Mouse (Mus musculus) cerebellum, postnatal 25 days (tissue): ENCODE data around the gene Tbx3.

Experiments
- DNase-seq, 2 experiments: peaks; one replicate each; pipeline ENCODE4 v3.0.0; 2021; ENCODE audit warnings: mixed read lengths in 2 of 2

Gene Tbx3

DNA sequence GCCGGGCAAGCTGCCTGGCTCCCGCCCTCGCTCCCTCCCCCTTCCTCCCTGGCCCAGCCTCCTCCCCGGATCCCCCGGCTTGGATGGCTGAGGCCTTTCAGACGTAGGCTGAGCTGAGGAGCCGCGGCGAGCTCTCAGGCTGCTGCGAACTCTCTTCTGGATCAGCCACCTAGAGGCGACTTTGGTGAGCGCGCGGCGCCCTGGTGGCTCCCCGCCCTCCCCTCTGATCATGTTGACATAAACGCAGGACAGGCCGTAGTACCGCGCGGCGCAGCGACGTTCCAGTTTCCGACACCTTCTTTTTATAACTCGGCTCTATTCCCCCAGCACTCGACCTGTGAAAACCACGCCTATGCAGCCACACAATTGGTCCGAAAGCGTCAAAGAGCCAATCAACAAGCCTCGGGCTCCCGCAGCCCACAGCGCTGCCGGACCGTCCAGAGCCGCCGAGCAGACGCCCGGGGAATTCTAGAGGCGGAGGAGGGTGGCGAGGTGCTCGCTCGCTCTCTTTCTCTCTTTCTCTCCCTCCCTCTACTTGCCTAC lies at the start of gene Tbx3:
Gene Tbx3 (plus strand): TSS at position 104 of the 543 bp plus-strand sequence.
- DNase-seq, result peak; percentile 54 to 68

DNA sequence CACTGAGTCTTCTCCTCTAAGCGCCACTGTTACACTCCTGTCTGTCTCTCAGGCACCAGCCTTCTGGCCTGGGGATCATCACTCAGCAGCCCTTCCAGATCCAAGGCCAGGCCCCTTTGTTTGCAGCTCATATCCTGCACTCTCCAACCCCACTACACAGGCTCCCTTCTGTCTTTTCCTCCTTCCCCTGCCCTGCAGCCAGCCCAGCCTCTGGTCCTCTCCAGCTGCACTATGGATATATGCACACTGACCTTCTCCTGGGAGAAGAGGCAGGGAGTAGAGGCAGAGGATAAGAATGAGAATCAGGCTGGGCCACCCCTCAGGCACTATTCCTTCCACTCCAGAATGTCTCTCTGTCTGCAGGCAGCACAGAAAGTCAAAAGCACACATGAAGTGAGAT lies 48.4 kb upstream of the Tbx3 start:
- DNase-seq, result no peak

DNA sequence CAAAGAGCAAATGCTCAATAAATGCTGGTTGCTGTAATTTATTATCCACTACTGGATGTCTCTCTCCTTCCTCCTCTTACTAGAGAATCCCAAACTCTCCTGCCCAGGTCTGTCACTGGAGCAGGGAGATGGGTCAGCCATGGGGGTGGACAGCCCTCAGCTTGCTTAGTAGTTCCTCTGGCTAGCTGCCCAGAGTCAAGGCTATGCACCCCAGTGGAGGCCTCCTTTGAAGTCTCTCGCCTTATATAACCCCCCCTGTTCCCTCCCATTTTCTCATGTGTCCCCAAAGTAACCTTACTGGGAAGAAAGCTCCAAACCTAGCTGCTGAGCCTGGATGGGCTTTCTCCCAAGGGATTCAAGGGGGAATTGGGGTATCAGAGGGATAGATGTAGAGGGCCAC lies 45.9 kb upstream of the Tbx3 start:
- no peak for DNase-seq

DNA sequence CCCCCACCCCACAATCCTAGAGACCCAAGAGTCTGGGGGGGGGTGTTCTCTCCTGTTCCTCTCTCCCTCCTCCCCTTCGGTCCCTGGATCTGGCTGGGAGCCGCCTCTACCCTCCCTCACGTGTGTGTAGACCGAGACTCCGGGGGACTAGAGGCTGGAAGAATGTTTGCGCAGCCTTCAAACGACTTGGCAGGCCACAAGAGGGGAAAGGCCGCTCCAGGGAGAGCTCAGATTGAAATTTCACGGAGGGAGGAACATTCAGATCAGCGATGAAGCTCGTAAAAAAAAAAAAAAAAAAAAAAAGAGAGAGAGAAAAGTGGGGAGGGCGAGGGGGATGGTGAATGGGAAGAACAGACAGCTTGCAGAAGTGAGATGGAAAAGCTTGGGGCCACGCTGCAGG lies 44.9 kb upstream of the Tbx3 start:
- DNase-seq, result no peak

DNA sequence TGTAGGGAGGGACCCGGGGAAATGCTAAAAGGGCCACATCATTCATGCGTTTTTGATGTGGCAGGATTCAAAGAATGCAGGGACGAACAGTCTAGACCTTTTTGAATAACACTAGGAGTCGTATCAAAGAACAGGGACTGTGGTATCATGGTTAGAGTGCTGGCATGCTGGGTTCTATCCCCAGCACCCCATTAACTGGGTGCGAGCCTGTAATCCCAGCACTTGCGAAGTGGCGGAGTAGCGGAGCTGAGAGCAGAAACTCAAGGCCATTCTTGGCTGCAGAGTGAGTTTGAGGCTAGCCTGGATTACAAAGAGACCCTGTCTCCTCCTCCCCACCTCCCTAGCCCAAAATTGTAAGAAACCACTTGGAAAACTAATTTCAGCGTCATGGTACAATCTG lies 44.3 kb upstream of the Tbx3 start:
- DNase-seq, result no peak

DNA sequence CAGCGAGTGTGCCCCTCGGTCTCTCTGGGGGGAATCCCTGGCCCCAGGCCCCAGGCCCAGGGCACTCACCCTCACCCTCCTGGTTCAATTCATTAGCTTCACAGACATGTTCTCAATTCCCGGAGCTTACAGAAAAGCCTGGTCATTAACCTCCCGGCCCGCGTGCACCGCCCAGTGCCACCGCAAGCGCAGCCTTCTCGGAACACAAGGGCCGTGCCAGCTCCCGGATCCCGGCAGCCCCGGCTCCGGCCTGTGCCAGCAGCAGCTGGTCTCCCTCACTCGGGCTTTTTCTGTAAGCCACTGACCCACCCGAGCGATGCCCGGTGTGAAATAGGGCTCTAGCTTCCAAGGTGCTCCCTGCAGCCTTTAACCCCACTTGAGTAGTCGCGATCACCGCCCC lies 43.8 kb upstream of the Tbx3 start:
- peak; percentile 17 to 30 for DNase-seq

DNA sequence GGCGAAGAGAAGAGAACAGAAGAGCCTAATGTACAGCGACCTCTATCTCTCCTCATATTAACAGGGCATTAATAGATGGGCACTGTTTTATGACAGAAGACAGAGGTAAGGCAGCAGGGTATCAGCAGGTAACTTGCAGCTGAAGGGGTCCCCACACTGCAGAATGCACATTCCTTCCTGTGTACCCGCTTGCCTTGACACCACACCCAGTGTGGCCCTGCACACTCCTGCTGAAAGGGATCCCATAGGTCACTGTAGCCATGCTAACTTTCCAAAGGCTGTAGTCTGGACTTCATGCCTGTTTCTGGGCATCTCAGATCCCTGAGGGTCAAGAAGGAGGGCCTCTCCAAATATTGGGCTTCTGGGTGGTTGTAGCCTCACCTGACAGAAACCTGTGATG lies 42.4 kb upstream of the Tbx3 start:
- DNase-seq, result no peak

DNA sequence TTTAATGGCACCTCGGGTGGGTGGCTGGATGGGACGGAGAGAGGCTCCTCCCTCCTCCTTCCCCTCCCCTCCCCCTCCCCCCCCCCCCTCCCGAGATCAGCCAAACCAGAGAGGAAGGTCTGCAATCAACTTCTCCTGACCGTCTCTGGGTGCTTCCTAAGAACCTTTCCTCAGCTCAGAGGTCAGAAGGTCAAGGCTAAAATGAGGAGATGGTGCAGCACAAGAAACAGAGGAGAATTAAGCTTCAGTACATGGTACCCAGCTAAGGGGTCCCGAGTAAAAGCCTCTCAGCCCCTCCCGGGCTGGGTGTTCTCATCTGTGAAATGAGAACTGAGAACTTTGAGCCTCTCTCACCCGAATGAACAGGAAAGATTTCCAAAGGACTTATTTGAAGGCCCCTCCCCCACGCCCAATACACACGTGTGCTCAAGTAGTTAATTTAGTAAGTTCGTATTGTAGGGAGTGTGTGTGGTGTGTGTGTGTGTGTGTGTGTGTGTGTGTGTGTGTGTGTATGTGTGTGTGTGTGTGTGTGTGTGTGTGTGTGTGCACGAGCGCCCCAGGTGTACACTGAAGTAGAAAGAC lies 41.6 kb upstream of the Tbx3 start:
- DNase-seq, result no peak

DNA sequence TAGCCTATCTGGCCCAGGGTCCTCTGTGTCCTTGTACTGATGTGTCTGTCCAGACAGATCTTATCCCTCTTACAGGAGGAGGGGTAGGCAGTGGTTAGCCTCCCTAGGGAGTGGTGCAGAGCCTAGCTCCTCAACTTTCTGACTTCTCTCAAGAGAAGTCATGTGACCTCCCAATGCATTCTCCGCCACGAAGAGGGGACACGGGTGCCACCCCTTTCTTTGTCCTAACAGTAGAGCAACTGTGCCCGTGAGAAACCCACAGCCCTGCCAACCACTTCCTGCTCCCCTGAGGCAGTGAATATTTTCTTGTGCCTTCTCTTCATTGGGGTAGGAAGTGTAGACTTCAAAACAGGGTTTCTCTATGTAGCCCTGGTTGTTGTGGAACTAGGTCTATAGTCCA lies 36.9 kb upstream of the Tbx3 start:
- DNase-seq, result no peak

DNA sequence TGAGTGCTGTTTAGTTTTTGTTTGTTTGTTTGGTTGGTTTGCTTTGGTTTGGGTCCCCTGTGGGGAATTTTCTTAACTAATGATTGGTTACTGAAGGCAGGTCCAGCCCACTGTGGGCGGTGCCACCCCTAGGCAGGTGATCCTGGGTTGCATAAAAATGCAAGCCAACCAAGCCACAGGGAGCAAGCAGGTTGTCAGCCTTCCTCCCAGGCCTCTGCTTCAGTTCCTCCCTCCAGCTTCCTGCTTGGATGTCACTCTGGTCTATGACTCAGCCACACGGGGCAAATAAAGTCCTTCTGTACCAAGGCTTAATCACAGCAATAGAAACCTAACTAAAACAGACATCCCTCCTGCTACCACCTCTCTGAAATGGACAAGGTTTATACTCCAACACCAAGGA lies 35.6 kb upstream of the Tbx3 start:
- no peak for DNase-seq

DNA sequence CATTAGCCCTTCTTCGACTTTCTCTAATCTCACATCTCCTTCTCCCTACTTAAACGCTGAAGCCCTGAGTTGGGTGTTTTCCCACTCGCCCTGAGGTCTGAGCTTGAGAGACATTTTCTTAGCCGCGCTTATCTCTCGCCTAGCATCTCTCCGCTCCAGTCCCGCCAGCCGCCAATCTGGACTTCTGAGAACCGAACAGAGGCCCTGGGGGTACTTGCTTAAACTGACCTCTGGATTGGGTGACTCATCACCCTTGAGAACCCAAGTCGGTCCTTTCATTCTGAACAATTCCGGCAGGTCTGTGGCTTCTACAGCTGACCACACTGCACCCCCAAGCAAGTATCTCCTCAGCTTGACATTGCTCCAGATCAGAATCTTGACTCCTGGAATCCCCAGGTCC lies 32.2 kb upstream of the Tbx3 start:
- no peak for DNase-seq

DNA sequence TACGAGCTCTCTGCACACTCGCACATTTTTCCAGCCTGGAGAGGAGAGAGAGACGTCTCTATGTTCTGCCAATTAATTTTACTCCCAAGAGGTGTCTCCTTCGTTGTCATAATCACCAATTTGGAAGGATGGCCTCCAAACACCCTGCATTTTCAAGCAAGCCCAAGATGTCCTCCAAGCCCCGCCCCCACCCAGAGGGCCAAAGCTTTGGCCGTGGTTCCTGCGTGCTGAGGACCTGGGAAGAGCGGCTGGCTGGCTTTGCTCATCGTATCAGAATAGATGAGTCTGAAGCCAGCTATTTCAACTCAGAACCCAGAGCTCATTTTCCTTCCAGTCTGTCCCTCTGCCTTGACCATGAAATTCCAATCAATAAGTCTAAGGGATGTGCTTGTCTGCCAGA lies 29.4 kb upstream of the Tbx3 start:
- no peak for DNase-seq

DNA sequence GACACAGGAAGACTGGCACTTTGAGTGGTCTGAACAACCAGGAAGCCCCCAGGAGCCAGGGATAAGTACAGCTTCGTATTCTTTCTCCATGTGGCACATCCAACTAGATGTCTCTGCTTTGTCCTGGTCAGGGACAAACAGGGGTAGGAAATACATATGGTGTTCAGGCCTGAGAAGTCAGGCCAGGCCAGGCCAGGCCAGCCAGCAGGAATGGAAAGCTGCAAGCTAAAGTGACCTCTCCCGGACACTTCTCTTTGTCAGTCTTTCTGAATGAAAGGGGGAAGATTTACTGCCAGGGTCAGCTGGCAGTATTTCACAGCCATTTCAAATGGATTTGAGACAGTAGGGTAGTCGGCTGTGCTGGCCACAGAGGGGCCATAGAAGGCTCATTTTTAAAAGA lies 28.8 kb upstream of the Tbx3 start:
- DNase-seq, result no peak

DNA sequence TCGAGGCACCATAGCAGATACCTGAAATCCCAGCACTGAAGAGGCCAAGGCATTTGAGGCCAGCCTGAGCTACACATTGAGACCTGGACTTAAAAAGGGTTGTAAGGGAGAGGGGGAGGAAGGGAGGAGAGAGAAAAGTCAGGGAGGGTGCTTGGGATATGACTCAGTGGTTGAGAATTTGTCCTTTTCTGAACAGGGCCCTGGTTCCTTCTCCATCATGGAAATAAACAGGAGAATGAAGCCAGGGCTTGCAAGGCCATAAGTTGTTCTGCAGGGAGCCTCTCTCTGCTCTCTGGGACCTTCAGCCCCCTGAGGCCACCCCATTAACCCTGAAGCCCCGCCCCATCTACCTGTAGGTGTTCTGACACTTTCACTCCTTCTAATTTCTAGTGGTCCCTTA lies 23.5 kb upstream of the Tbx3 start:
- DNase-seq, result no peak

DNA sequence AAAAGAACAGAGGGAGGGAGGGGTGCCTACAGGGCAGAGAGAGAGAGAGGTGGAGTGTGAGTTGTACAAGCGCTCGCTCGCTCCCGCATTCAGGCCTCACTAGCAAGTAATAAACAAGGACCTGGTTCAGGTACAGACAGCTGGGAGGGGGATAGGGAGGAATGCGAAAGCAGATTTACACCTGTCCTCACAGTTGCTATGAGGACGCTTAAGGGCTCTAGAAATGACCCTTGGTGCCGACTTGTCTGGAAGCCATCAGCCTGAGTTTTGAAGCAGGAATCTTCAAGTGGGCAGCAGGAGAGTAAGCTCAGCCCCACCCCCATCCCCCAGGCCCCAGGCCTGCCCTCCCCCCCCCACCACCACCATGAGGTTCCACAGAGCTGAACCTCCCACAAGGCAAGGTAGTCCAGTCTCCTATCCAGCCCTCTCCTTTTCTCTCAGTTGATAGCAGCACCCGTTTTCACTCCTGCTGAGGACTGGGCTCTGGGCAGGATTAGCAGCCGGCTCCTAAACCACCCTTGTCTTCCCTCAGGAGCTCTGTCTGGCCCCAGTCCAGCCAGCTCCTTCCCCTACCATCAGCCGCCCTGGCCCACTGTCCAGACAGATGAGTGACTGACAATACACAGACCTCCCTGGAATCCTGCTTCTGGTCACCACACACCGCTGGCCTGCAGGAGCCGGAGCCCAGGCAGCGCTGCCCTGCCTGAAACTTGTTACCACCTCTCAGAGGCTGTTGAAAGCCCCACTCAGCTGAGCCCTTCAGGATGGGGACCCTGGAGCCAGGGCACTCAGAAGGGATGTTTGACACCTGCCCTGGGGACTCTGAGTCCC lies 19.1 kb upstream of the Tbx3 start:
- DNase-seq, result no peak

DNA sequence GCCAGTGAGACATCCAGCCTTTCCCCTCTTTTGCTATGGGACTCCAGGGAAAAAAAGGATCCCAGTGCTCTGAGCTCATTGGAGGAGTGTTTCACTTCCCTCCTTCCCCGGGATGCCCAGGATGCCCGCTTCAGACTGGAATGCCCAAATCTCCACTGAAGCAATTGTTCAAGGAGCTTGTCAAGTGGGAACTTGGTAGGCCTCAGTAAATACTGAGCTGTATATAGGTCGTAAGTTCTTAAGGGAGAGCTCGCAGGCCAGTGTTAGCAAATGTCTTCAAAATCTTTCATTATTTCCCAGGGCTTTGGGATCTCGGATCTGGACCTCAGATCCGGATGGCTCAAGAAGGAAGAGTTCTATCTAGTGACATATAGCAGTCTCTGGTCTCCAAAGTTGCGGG lies 14.1 kb upstream of the Tbx3 start:
- DNase-seq, result no peak

DNA sequence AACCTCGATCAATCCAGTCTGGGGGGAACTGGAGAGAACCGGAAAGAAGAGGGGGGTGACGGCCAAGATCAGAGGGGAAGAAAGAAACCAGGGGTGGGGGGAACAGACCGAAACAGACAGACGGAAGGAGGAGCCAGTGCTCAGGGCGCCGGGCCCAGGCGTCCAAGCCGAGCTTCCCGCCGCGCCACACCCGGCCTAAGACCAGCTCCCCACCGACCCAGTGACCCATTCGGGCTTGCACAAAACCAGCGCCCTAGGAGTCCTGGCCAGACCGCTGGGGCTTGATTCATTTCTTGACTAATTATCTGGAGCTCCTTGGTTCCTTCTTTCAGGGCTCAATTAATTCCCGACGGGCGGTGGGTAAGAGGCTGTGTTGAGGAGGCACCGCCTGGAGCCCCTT lies 13.6 kb upstream of the Tbx3 start:
- DNase-seq, result no peak

DNA sequence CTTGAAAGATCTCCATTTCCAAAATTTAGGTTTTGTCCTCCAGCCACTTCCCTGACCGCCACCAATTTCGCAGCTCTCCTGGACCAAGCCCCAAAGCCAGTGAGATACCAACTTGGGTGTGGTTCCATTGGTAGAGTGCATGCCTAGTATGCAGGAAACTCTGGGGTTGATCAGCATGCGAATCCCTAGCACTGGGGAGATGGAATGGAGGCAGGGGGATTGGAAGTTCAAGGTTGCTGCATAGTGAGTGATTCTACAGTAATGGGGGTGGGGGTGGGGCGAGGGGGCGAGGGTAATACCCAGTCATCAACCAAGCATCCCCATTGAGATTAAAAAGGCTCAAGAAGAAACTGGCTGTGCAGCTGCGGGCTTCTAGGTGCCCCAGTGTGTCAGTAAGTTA lies 13.1 kb upstream of the Tbx3 start:
- DNase-seq, result no peak

DNA sequence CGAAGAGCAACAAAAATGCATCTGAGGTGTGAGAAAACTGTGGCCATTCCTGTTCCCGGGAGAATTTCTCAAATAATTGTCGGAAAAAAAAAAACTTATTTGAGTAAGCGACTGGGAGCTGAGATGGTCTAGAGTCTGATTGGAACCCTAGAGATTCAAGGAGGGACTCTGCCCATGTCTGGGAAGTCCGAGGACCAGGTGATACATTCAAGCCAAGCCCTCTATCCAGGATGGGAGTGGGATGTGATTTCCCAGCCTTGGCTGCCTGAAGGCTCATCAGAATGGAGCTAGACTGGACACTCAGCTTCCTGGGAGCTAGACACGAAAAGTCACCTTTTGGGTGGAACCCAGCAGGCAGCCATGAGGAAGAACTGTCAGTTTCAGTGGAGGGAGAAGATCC lies 12.7 kb upstream of the Tbx3 start:
- DNase-seq, result no peak

DNA sequence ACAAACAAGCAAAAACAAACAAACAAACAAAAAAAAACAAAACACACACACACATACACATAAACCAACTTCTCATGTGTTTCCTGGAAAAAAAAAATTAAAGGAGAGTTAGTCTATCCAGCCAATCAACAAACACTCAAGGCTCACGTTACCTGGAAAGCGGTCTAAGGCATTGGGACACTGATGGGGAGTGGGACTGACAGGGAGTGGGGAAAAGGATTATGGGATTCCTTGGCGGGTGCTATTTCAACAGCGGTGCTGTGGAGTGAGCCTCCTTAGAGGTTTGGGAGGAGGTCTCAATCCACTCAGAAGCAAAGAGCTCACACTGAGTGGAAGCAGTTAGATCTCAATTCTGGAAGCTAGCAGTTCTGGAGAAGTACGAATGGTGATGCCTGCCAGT lies 12.1 kb upstream of the Tbx3 start:
- no peak for DNase-seq

DNA sequence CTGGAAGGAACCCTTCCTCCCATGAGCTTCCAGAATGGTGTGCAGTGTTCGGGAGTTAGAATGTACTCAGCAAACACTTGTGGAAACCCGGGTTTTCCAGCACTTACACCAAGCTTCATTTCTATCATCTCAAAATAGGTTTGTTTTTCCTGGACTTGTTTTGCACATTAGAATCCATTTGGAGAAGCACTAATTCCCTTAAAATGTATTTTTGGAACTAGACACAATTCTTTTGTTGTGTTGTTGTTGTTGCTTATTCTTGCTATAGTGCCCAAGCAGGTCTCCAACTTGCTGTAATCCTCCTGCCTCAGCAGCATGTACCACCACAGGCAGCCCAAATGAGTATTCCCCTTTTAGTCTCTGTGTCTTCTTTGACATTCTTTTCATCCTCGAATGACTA lies 11.4 kb upstream of the Tbx3 start:
- no peak for DNase-seq

DNA sequence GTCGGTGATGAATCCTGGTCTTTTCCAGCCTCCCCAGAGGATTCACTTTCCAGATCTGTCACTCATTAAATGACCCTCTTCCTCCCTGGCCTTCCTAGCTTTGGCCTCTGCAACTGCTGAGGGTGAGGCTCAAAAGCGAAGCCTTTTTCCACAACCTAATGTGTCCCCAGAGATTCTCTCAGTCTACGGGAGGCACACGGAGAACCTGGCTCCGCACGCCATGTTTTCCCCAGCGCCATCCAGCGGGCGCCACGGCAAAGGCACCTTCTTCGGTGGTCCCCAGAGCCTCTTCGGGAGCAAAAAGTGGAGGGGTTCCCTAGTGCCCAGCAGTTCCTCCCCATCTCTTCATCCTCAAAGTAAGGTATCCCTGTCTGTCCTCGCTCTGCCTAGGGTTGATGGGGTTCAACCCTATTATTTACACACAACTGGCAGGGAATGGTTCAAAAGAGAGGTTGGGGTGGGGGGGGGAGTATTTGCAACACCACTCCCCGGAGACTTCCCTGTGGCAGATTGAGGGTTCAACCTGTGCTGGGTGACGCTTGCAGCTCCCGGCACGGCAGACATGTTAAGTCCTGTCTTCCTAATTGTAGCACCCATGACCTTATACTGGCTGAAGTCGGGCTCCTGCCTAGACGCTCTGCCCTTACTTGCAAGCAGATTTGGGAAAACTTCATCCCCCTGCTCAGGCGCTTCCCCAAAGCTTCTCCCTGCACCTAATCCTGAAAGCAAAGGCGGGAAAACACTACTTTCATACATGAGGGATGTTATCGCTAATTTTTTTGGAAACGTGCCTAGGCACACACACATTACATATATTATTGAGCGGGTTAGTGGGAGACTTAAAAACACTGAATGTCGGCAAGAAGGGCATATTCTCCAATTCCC lies 9.7 kb upstream of the Tbx3 start:
- DNase-seq, result no peak

DNA sequence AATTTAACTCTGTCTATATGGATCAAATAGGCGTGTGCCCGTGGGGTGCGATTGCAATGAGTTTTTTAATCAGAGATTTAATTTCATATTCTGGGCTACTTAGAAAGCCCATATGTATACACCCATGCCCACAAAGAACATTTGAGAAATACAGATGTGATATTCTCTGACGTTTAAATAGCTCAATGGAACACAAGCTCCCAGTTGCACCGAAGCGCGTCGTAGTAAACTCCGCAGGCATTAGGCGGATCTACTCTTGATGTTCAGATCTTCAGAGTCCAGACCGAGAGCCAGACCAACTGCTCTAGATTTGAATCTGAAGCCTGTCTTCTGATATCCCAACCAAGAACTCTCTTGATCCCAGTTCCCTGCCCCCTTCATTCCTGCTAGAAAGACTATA lies 9.0 kb upstream of the Tbx3 start:
- no peak for DNase-seq

DNA sequence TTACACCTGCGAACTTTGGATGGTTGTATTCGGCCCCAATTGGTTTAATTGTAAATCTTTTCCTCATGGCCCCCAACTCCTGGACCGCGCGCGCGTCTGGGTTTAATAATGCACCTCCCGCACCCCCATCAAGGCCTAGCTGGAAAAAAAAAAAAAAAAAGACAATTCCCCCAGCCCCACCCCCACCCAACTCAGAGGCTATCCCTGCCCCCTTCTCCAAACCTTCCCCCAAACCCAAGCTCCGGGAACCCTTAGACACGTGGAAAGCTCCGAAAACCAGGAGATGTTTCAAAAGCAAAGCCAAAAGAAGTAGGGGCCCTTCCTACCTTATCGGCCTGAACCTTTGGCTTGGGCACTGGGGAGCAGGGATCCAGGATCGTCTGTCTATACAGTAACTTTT lies 8.1 kb upstream of the Tbx3 start:
- DNase-seq, result no peak
